Mouse (Mus musculus) kidney, adult 18-20 months (tissue): ENCODE data around the gene Nfib.

Experiments used
- DNase-seq: peaks from one replicate; pipeline ENCODE4 v3.0.0; 2021

Nfib gene

GRCm38 (mm10) chr4:82587146-82587870 is 118.2 kb downstream of the Nfib start:
- DNase-seq = no peak

GRCm38 (mm10) chr4:82586637-82587036 is 118.9 kb downstream of the Nfib start:
- no peak for DNase-seq

- no peak for DNase-seq
These were observed 120.0 kb downstream of the Nfib start for GRCm38 (mm10) chr4:82585536-82585935.

GRCm38 (mm10) chr4:82585056-82585455 is 120.5 kb downstream of the Nfib start:
- no peak for DNase-seq

GRCm38 (mm10) chr4:82584548-82584947 is 121.0 kb downstream of the Nfib start:
- DNase-seq = no peak

GRCm38 (mm10) chr4:82573291-82573605 is 132.3 kb downstream of the Nfib start:
- no peak for DNase-seq

GRCm38 (mm10) chr4:82572410-82573290 is 132.9 kb downstream of the Nfib start:
- no peak for DNase-seq

GRCm38 (mm10) chr4:82558816-82559215 is 146.7 kb downstream of the Nfib start:
- DNase-seq = no peak

- no peak for DNase-seq
These were observed 149.8 kb downstream of the Nfib start for GRCm38 (mm10) chr4:82555673-82556171.

GRCm38 (mm10) chr4:82553658-82554057 is 151.9 kb downstream of the Nfib start:
- DNase-seq = no peak

GRCm38 (mm10) chr4:82552238-82552637 is 153.3 kb downstream of the Nfib start:
- no peak for DNase-seq

- no peak for DNase-seq
These were observed 155.7 kb downstream of the Nfib start for GRCm38 (mm10) chr4:82549762-82550380.

GRCm38 (mm10) chr4:82548247-82548646 is 157.3 kb downstream of the Nfib start:
- no peak for DNase-seq

GRCm38 (mm10) chr4:82543936-82544335 is 161.6 kb downstream of the Nfib start:
- no peak for DNase-seq

- DNase-seq = no peak
These were observed 162.2 kb downstream of the Nfib start for GRCm38 (mm10) chr4:82543398-82543740.

GRCm38 (mm10) chr4:82542656-82543397 is 162.7 kb downstream of the Nfib start:
- DNase-seq = no peak

- peak; percentile 73 for DNase-seq
These were observed 163.5 kb downstream of the Nfib start for GRCm38 (mm10) chr4:82541894-82542510.

GRCm38 (mm10) chr4:82540466-82540990 is 165.0 kb downstream of the Nfib start:
- DNase-seq = no peak

GRCm38 (mm10) chr4:82540048-82540410 is 165.5 kb downstream of the Nfib start:
- DNase-seq = no peak

GRCm38 (mm10) chr4:82539406-82540047 is 166.0 kb downstream of the Nfib start:
- DNase-seq = no peak

GRCm38 (mm10) chr4:82538815-82539214 is 166.7 kb downstream of the Nfib start:
- DNase-seq = no peak
